Mouse (Mus musculus) neural tube, embryonic 12.5 days (tissue): ENCODE measurements around the gene Vmn2r81. TPM values are rescaled to one million over a fixed set of nuclear protein-coding genes. Genes with fewer than 3 reads are reported as not detected.
"Not testable (repeated sequence)": the region's sequence is repeated elsewhere in the genome, so short reads cannot be mapped to it uniquely, and the experiment has no call there.

Experiments used
- ATAC-seq: fragments of 200-750 bp; cut with Nextera tagmentation; 2 replicates; pipeline ENCODE4 v1.8.0; 2017; ENCODE audit warnings: low read depth, mild to moderate bottlenecking, moderate TSS enrichment, moderate library complexity; ENCODE audit not compliant: low FRiP score
- H3K27ac ChIP-seq: fragments of 300-500 bp; sonication (generic); 2 replicates; pipeline ENCODE4 v1.5.1; 2016
- H3K27me3 ChIP-seq: fragments of 300-500 bp; sonication (generic); replicated peaks from 2 replicates; pipeline ENCODE4 v1.6.1; 2016; ENCODE audit warnings: mild to moderate bottlenecking
- H3K36me3 ChIP-seq: fragments of 300-500 bp; sonication (generic); 2 replicates; pipeline ENCODE4 v1.6.1; 2016; ENCODE audit warnings: mild to moderate bottlenecking
- H3K4me1 ChIP-seq: fragments of 300-500 bp; sonication (generic); 2 replicates; pipeline ENCODE4 v1.6.1; 2016
- H3K4me2 ChIP-seq: fragments of 300-500 bp; sonication (generic); replicated peaks from 2 replicates; pipeline ENCODE4 v1.6.1; 2016; ENCODE audit warnings: mild to moderate bottlenecking
- H3K4me3 ChIP-seq: fragments of 300-500 bp; sonication (generic); 2 replicates; pipeline ENCODE4 v1.5.1; 2016
- H3K9ac ChIP-seq: fragments of 300-500 bp; sonication (generic); 2 replicates; pipeline ENCODE4 v1.6.1; 2016; ENCODE audit warnings: mild to moderate bottlenecking
- H3K9me3 ChIP-seq: fragments of 300-500 bp; sonication (generic); 2 replicates; pipeline ENCODE4 v1.6.1; 2016; ENCODE audit warnings: mild to moderate bottlenecking
- WGBS: fragments of 180-500 bp; shearing (Covaris S2); methylation state at CpG from one replicate; pipeline ENCODE4 v1.1.7; 2016; 5-methylcytosine and 5-hydroxymethylcytosine counted together
- polyA plus RNA-seq: library from polyadenylated mRNA; unstranded; fragments of >200 nt; fragmentation: Nextera tagmentation; extraction: Ambion mirVana; gene quantifications from 2 replicates; pipeline ENCODE4 v1.2.1, GENCODE M21; 2016

Gene Vmn2r81
- polyA plus RNA-seq = not detected in 2 replicates

GRCm38 (mm10) chr10:79247392-79247791 lies at the start of gene Vmn2r81:
Gene Vmn2r81, plus strand, starts transcription at chr10:79247692.
- not testable (repeated sequence) for H3K4me2 ChIP-seq, H3K4me3 ChIP-seq, H3K36me3 ChIP-seq, H3K27ac ChIP-seq, H3K4me1 ChIP-seq, H3K27me3 ChIP-seq, H3K9ac ChIP-seq, ATAC-seq, H3K9me3 ChIP-seq
- 67% methylated on average over 3 of the region's 3 CpGs for WGBS

- ATAC-seq, H3K9me3 ChIP-seq, H3K27ac ChIP-seq, H3K4me3 ChIP-seq, H3K4me2 ChIP-seq, H3K4me1 ChIP-seq, H3K27me3 ChIP-seq, H3K36me3 ChIP-seq, H3K9ac ChIP-seq: not testable (repeated sequence)
- WGBS = 81% methylated on average over 1 of the region's 1 CpGs
These were observed 47.5 kb upstream of the Vmn2r81 start for GRCm38 (mm10) chr10:79199973-79200372.

GRCm38 (mm10) chr10:79220432-79220831 lies 27.1 kb upstream of the Vmn2r81 start:
- ATAC-seq = no peak
- no peaks in the 10 kb centered on the region for H3K36me3 ChIP-seq
- no peak overlapping the region for H3K4me3 ChIP-seq
- H3K27me3 ChIP-seq = no peaks in the 10 kb centered on the region
- H3K27ac ChIP-seq = no peak overlapping the region
- no peak overlapping the region for H3K9ac ChIP-seq
- H3K4me2 ChIP-seq = no peak overlapping the region
- H3K9me3 ChIP-seq = no peaks in the 10 kb centered on the region
- H3K4me1 ChIP-seq = no peaks in the 10 kb centered on the region

GRCm38 (mm10) chr10:79221606-79222005 lies 25.9 kb upstream of the Vmn2r81 start:
- Histone ChIP-seq H3K4me2 (no peak overlapping the region), H3K4me3 (no peak overlapping the region), H3K9ac (no peak overlapping the region), H3K9me3 (no peaks in the 10 kb centered on the region), H3K27ac (no peak overlapping the region), H3K36me3 (no peaks in the 10 kb centered on the region), H3K27me3 (no peaks in the 10 kb centered on the region), H3K4me1 (no peaks in the 10 kb centered on the region)
- ATAC-seq = no peak

GRCm38 (mm10) chr10:79222214-79222613 lies 25.3 kb upstream of the Vmn2r81 start:
- 78% methylated on average over 7 of the region's 7 CpGs for WGBS
- Histone ChIP-seq H3K36me3 (no peaks in the 10 kb centered on the region), H3K27me3 (no peaks in the 10 kb centered on the region), H3K27ac (no peak overlapping the region), H3K9me3 (no peaks in the 10 kb centered on the region), H3K9ac (no peak overlapping the region), H3K4me2 (no peak overlapping the region), H3K4me1 (no peaks in the 10 kb centered on the region), H3K4me3 (no peak overlapping the region)
- ATAC-seq = no peak

GRCm38 (mm10) chr10:79322033-79322736 lies 74.7 kb downstream of the Vmn2r81 start:
- not testable (repeated sequence) for H3K36me3 ChIP-seq, H3K9ac ChIP-seq, H3K27me3 ChIP-seq, H3K4me1 ChIP-seq, H3K9me3 ChIP-seq, H3K27ac ChIP-seq
- H3K4me2 ChIP-seq = peak overlapping the region; percentile 44
- peak; percentile 79; the same call in 1 of the 2 replicates for ATAC-seq
- WGBS = 6% methylated on average over 16 of the region's 16 CpGs
- peak overlapping the region; percentile 27; the same call in 1 of the 2 replicates for H3K4me3 ChIP-seq

- H3K9me3 ChIP-seq = no peaks in the 10 kb centered on the region
- H3K4me2 ChIP-seq = no peak overlapping the region
- no peak overlapping the region for H3K27ac ChIP-seq
- no peak overlapping the region for H3K4me3 ChIP-seq
- ATAC-seq = peak; percentile 70; the same call in 1 of the 2 replicates
- H3K4me1 ChIP-seq = no peaks in the 10 kb centered on the region
- no peak overlapping the region for H3K9ac ChIP-seq
- H3K27me3 ChIP-seq = no peaks in the 10 kb centered on the region
- H3K36me3 ChIP-seq = no peaks in the 10 kb centered on the region
These were observed 75.2 kb downstream of the Vmn2r81 start for GRCm38 (mm10) chr10:79322737-79323086.

Other genes starting within 250 kb of the Vmn2r81 start
- not detected in 2 replicates for gene Olfr1351, start 235.2 kb upstream of the Vmn2r81 start, polyA plus RNA-seq
- gene Olfr57, start 219.0 kb upstream of the Vmn2r81 start, polyA plus RNA-seq = 0.15 and 0.24 TPM in 2 replicates
- 44.8 and 45.3 TPM in 2 replicates for gene 2610008E11Rik, start 150.1 kb upstream of the Vmn2r81 start, polyA plus RNA-seq
- gene Vmn2r80, start 98.9 kb upstream of the Vmn2r81 start, polyA plus RNA-seq = not detected in 2 replicates
- gene Vmn2r82, start 108.8 kb downstream of the Vmn2r81 start, polyA plus RNA-seq = not detected in 2 replicates
- gene Vmn2r83, start 221.0 kb downstream of the Vmn2r81 start, polyA plus RNA-seq = not detected in 2 replicates